Comparison of ENCODE assay signal across 27 mouse cellular contexts in the genomic region with DNA sequence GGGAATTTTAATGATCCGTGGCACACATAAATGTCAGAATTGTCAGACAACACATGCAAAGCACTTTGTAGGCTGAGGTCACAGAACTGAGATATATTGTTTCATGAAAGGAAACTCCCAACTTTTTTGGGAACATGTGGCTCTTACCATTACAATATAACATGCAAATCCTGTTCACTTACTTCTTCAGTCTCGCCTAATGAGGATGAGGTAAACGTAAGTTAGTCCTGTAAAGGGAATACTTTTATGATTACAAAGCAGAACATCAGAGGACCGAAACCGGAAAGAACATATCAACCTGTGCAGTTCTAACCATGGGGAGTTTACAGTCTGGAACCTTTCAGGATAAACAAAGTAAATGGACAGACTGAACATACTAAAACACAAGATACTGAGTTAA.
DNase-seq lines count a peak whose midpoint lies in the region; ATAC-seq and TF ChIP-seq lines count a peak whose summit lies in the region.
"Had no signal": no experiment of that assay in that cellular context is flagged by ENCODE, and none has a peak within 500 bp of the region (broad histone marks: within the 10 kb centered on the region; RNA-seq: fewer than 3 reads in every experiment).

No protein-coding gene starts in this region.

- H3K9me3 ChIP-seq in kidney, postnatal 0 days (replicated peaks; ENCODE audit: low read length) = no peaks in the 10 kb centered on the region
- H3K9me3 ChIP-seq in limb, embryonic 14.5 days (ENCODE audit: control insufficient read depth, low read length) = no peaks in the 10 kb centered on the region
- H3K9me3 ChIP-seq: embryonic facial prominence, embryonic 13.5 days; embryonic facial prominence, embryonic 15.5 days; forebrain, embryonic 10.5 days; forebrain, embryonic 12.5 days; G1E had no signal

- TF ChIP-seq CTCF in kidney, postnatal 0 days (IDR thresholded peaks at IDR 0.05; ENCODE audit: low read depth) = no peak

- no peaks in the 10 kb centered on the region for H3K27me3 ChIP-seq in kidney, postnatal 0 days (ENCODE audit: insufficient read depth, low read length)
- no peaks in the 10 kb centered on the region for H3K27me3 ChIP-seq in limb, embryonic 14.5 days (ENCODE audit: control insufficient read depth, insufficient read depth, low read length)
- H3K27me3 ChIP-seq: CH12.LX; embryonic facial prominence, embryonic 13.5 days; embryonic facial prominence, embryonic 15.5 days; forebrain, embryonic 12.5 days; Patski had no signal

- H3K27ac ChIP-seq in kidney, postnatal 0 days = no peak overlapping the region
- no peak overlapping the region for H3K27ac ChIP-seq in limb, embryonic 14.5 days (replicated peaks; ENCODE audit: low read depth, low read length)
- H3K27ac ChIP-seq: embryonic facial prominence, embryonic 13.5 days; embryonic facial prominence, embryonic 15.5 days; forebrain, embryonic 10.5 days; forebrain, embryonic 12.5 days had no signal

- TF ChIP-seq POLR2A in limb, embryonic 14.5 days (IDR thresholded peaks at IDR 0.05; ENCODE audit: borderline replicate concordance, extremely low read depth, insufficient read depth, insufficient read length) = no peak

- WGBS in kidney, postnatal 0 days = 48% methylated on average over 5 of the region's 5 CpGs
- 45% methylated on average over 5 of the region's 5 CpGs for WGBS in limb, embryonic 14.5 days

- H3K4me3 ChIP-seq in kidney, postnatal 0 days (replicated peaks; ENCODE audit: low read depth, low read length) = no peak overlapping the region
- no peak overlapping the region for H3K4me3 ChIP-seq in limb, embryonic 14.5 days (replicated peaks; ENCODE audit: low read length)
- H3K4me3 ChIP-seq: embryonic facial prominence, embryonic 13.5 days; embryonic facial prominence, embryonic 15.5 days; erythroblast, embryonic 14.5 days; forebrain, embryonic 10.5 days; forebrain, embryonic 12.5 days had no signal

- ATAC-seq in kidney, postnatal 0 days (replicated peaks; ENCODE audit: low FRiP score, low read depth) = no peak
- ATAC-seq in limb, embryonic 14.5 days (ENCODE audit: low FRiP score, low read depth) = peak; percentile 65
- ATAC-seq: activated CD4-positive, CD25-positive, alpha-beta regulatory T cell, adult 4 months; CD4-positive, CD25-positive, alpha-beta regulatory T cell, adult 4 months; forebrain, embryonic 14.5 days; forebrain, embryonic 16.5 days; Patski had no signal

- peak; percentile 2 for DNase-seq in kidney, postnatal 0 days (ENCODE audit: low spot score)
- DNase-seq in kidney, adult 18-20 months = no peak
- peak; percentile 14 for DNase-seq in forelimb bud, embryonic 11.5 days (ENCODE audit: low read depth, low spot score)
- no peak for DNase-seq in limb, embryonic 14.5 days (ENCODE audit: low spot score)
- no peak for DNase-seq in right cerebral cortex, postnatal 25 days
- DNase-seq: adrenal gland, adult 8-10 months; adrenal gland, postnatal 14 days; adrenal gland, postnatal 36 days; B cell, adult 2 months; cerebellum, adult 11-12 months; cerebellum, adult 2 months; cerebellum, adult 9-10 months; cerebellum, postnatal 14 days; cerebellum, postnatal 36 days; embryo, embryonic 11 days had no signal

- H3K4me1 ChIP-seq in kidney, postnatal 0 days (replicated peaks; ENCODE audit: insufficient read depth, low read length) = no peaks in the 10 kb centered on the region
- H3K4me1 ChIP-seq in limb, embryonic 14.5 days (ENCODE audit: control insufficient read depth, insufficient read depth, low read length) = no peaks in the 10 kb centered on the region
- H3K4me1 ChIP-seq: embryonic facial prominence, embryonic 13.5 days; embryonic facial prominence, embryonic 15.5 days; forebrain, embryonic 10.5 days; forebrain, embryonic 12.5 days had no signal

- H3K9ac ChIP-seq in kidney, postnatal 0 days (ENCODE audit: low read depth, low read length) = no peak overlapping the region
- H3K9ac ChIP-seq in limb, embryonic 14.5 days (ENCODE audit: low read depth, low read length, severe bottlenecking) = no peak overlapping the region
- H3K9ac ChIP-seq: embryonic facial prominence, embryonic 13.5 days; embryonic facial prominence, embryonic 15.5 days; forebrain, embryonic 12.5 days had no signal

- no peaks in the 10 kb centered on the region for H3K36me3 ChIP-seq in kidney, postnatal 0 days (ENCODE audit: insufficient read depth, low read length)
- H3K36me3 ChIP-seq in limb, embryonic 14.5 days (ENCODE audit: control insufficient read depth, insufficient read depth, low read length) = no peaks in the 10 kb centered on the region
- H3K36me3 ChIP-seq: embryonic facial prominence, embryonic 13.5 days; embryonic facial prominence, embryonic 15.5 days; forebrain, embryonic 10.5 days; forebrain, embryonic 12.5 days; G1E had no signal

- H3K4me2 ChIP-seq in kidney, postnatal 0 days (ENCODE audit: low read length) = no peak overlapping the region
- H3K4me2 ChIP-seq in limb, embryonic 14.5 days (replicated peaks; ENCODE audit: low read depth, low read length, severe bottlenecking) = no peak overlapping the region
- H3K4me2 ChIP-seq: embryonic facial prominence, embryonic 13.5 days; embryonic facial prominence, embryonic 15.5 days; forebrain, embryonic 12.5 days had no signal

Comparison
In these comparisons a context has a peak if more than half of its experiments do, and no peak if none do; other contexts are left out.
1. DNase-seq: peak in kidney, postnatal 0 days (single experiment) and forelimb bud, embryonic 11.5 days (single experiment); none in kidney, adult 18-20 months (single experiment), limb, embryonic 14.5 days (single experiment) and right cerebral cortex, postnatal 25 days (single experiment).